Mouse (Mus musculus): ENCODE results near the gene Ccdc122. TPM values are rescaled to one million over a fixed set of nuclear protein-coding genes. Genes with fewer than 3 reads are reported as not detected.

Ccdc122 gene
- 17.4 TPM for polyA plus RNA-seq (2014; fragmentation: Illumina TruSeq; extraction: RNeasy Lipid Tissue Mini Kit (QIAGEN cat#74804); ENCODE audit: low read depth, low replicate concordance)

DNA sequence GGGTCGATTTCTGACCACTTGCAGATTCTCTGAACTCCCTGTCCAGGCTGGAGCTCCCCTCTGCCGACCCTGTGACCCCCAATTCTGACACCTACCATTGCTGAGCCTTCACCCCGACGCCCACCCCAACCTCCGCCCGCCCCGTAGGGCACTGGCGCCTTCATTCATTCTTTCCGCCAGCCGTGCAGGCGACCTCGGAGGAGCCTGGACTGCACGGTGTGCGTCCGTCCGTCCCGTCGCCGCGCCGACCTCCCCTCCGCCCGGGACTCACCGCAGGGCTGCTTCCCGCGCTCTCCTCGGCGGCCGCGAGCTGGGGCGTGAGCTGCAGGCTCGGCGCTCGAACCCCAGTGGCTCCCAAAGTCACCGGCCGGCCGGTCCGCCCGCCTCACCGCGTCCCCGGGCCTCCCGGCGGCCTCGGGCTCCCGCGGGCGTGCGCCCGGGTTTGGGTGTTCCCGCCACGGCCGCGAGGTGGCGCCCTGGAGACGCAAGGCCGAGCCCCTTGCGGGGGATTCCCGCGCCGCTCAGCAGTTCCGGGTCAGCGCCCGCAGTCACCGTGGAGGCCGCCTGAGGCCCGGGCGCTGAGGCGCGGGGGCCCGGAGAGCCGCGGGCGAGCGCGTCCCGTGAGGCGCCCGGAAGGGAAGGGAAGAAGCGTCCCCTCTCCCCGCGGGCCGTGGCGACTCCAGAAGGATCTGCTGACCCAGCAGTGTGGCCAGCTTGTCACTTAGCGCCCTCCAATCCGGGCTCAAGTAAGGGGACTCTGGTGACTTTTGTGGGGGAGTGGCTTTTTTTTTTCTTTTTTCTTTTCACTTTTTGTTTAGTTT, at the start of gene Ccdc122, which contains the start of gene Lacc1:
TSS of gene Ccdc122 (plus strand) at position 547 of the 821 bp plus-strand sequence.
TSS of gene Lacc1 (minus strand) at position 679 of the 821 bp plus-strand sequence.

DNA sequence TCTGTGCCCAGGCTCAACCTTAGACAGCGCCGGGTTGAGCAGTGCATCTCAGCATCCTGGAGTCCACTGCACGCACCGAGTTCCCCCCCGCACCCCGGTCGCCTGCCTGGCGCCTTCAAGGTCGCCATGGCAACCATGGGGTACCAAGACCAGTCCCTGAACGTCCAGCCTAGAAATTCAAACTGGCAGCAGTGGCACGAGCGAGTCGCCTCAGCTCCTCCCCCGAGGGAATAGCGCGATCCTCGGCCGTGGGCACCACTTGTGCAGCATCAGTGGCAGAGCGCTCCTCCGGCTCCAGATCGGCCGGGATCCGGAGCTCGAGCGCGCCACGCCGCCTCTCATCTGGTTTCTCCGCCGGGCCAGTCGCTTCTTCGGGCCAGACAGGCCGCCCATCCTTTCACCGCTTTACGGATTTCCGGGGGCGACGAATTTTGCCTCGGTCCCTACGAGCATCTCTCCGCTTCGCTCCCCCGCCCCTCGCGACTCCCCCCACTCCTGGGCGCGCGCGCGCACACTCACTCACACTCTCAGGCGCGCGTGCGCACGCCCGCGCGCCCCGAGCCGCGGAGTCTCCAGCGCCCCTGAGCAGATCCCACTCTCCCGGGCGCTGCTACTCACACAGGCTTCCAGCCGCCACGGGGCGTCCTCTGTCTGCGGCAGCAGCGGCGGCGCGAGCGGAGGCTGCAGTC, 119.8 kb downstream of the Ccdc122 start, which contains the start of gene Enox1:
TSS of gene Enox1 (plus strand) at position 542 of the 689 bp plus-strand sequence.

Other genes with a start within 250 kb of the Ccdc122 start
- 18.0 TPM for gene Lacc1, start 132 bp downstream of the Ccdc122 start, polyA plus RNA-seq (2014; fragmentation: Illumina TruSeq; extraction: RNeasy Lipid Tissue Mini Kit (QIAGEN cat#74804); ENCODE audit: low read depth, low replicate concordance)
- gene Enox1, start 120.0 kb downstream of the Ccdc122 start, polyA plus RNA-seq (2014; fragmentation: Illumina TruSeq; extraction: RNeasy Lipid Tissue Mini Kit (QIAGEN cat#74804); ENCODE audit: low read depth, low replicate concordance): not detected